Comparison of ENCODE assay signal across 9 mouse cellular contexts in genomic region chr13:30966507-30966911, GRCm38 (mm10). TPM values are rescaled to one million over a fixed set of nuclear protein-coding genes. Genes with fewer than 3 reads are reported as not detected.
DNase-seq lines count a peak whose midpoint lies in the region; ATAC-seq and TF ChIP-seq lines count a peak whose summit lies in the region.
"Had no signal": no experiment of that assay in that cellular context is flagged by ENCODE, and none has a peak within 500 bp of the region (broad histone marks: within the 10 kb centered on the region; RNA-seq: fewer than 3 reads in every experiment).

No protein-coding gene starts in this region.

- peak overlapping the region; percentile 53 for H3K4me2 ChIP-seq in embryonic facial prominence, embryonic 13.5 days
- peak overlapping the region; percentile 2; the same call in 1 of the 2 replicates for H3K4me2 ChIP-seq in intestine, embryonic 14.5 days (ENCODE audit: low read length)
- H3K4me2 ChIP-seq in neural tube, embryonic 14.5 days (ENCODE audit: low read depth, low read length): peak overlapping the region; percentile 30; the same call in 1 of the 2 replicates

- ATAC-seq in embryonic facial prominence, embryonic 13.5 days (ENCODE audit: insufficient number of reproducible peaks, insufficient read depth, low FRiP score, low TSS enrichment, low read depth): 0 out of 2 replicates have a peak, but pooled peaks have one; percentile 59
- peak; percentile 72 for ATAC-seq in intestine, embryonic 14.5 days (replicated peaks; ENCODE audit: low FRiP score, low TSS enrichment, low read depth)
- peak; percentile 73; the same call in 1 of the 2 replicates for ATAC-seq in neural tube, embryonic 14.5 days (ENCODE audit: low read depth)

- no peaks in the 10 kb centered on the region for H3K9me3 ChIP-seq in embryonic facial prominence, embryonic 13.5 days
- no peaks in the 10 kb centered on the region for H3K9me3 ChIP-seq in intestine, embryonic 14.5 days (ENCODE audit: control insufficient read depth, low read length)
- no peaks in the 10 kb centered on the region for H3K9me3 ChIP-seq in neural tube, embryonic 14.5 days (ENCODE audit: control insufficient read depth, low read length)

- H3K36me3 ChIP-seq in embryonic facial prominence, embryonic 13.5 days: 0 out of 2 replicates have a peak, but pooled peaks cover 1% of the 10 kb centered on the region
- H3K36me3 ChIP-seq in intestine, embryonic 14.5 days (ENCODE audit: control insufficient read depth, insufficient read depth, low read length): no peaks in the 10 kb centered on the region
- H3K36me3 ChIP-seq in neural tube, embryonic 14.5 days (ENCODE audit: control insufficient read depth, insufficient read depth, low read length): no peaks in the 10 kb centered on the region

- DNase-seq in layer of hippocampus, adult 2 months (ENCODE audit: low spot score in 2 of 2): no peak
- no peak for DNase-seq in layer of hippocampus, postnatal 10 days (ENCODE audit: low spot score in 2 of 2)
- no peak for DNase-seq in intestine, embryonic 14.5 days (ENCODE audit: low spot score)
- no peak for DNase-seq in testis, postnatal 14 days (ENCODE audit: low spot score)
- no peak for DNase-seq in layer of hippocampus, adult 9-10 months (ENCODE audit: low spot score)
- DNase-seq in left cerebral cortex, adult 18-20 months (ENCODE audit: low spot score in 2 of 2): no peak

- WGBS in embryonic facial prominence, embryonic 13.5 days: 8% methylated on average over 10 of the region's 10 CpGs
- whole genome bisulfite sequencing in intestine, embryonic 14.5 days: 10% methylated on average over 10 of the region's 10 CpGs
- 8% methylated on average over 10 of the region's 10 CpGs for WGBS in neural tube, embryonic 14.5 days

- H3K4me3 ChIP-seq in layer of hippocampus, adult 2 months: peak overlapping the region; percentile 10; the same call in 1 of the 2 replicates
- H3K4me3 ChIP-seq in embryonic facial prominence, embryonic 13.5 days: peak overlapping the region; percentile 25
- H3K4me3 ChIP-seq in intestine, embryonic 14.5 days (ENCODE audit: low read depth, low read length): no peak overlapping the region
- H3K4me3 ChIP-seq in neural tube, embryonic 14.5 days (ENCODE audit: low read depth, low read length): no peak overlapping the region

- H3K4me1 ChIP-seq in embryonic facial prominence, embryonic 13.5 days: peaks cover 15% of the 10 kb centered on the region
- peaks cover 15% of the 10 kb centered on the region for H3K4me1 ChIP-seq in intestine, embryonic 14.5 days (replicated peaks; ENCODE audit: control insufficient read depth, insufficient read depth, low read length)
- peaks cover 7% of the 10 kb centered on the region; the same call in 1 of the 2 replicates for H3K4me1 ChIP-seq in neural tube, embryonic 14.5 days (ENCODE audit: control insufficient read depth, insufficient read depth, low read length)

- no peaks in the 10 kb centered on the region for H3K27me3 ChIP-seq in embryonic facial prominence, embryonic 13.5 days
- H3K27me3 ChIP-seq in intestine, embryonic 14.5 days (replicated peaks; ENCODE audit: control insufficient read depth, insufficient read depth, low read length): no peaks in the 10 kb centered on the region
- H3K27me3 ChIP-seq in neural tube, embryonic 14.5 days (ENCODE audit: control insufficient read depth, insufficient read depth, low read length): no peaks in the 10 kb centered on the region

- no peak for TF ChIP-seq CTCF in layer of hippocampus, adult 2 months (conservative IDR thresholded peaks at IDR 0.05)

- no peak overlapping the region for H3K9ac ChIP-seq in embryonic facial prominence, embryonic 13.5 days
- H3K9ac ChIP-seq in intestine, embryonic 14.5 days (ENCODE audit: low read length): no peak overlapping the region
- H3K9ac ChIP-seq in neural tube, embryonic 14.5 days (replicated peaks; ENCODE audit: low read depth, low read length): 0 out of 2 replicates have a peak overlapping the region, but pooled peaks have one; percentile 25
- H3K9ac ChIP-seq: liver, embryonic 14.5 days had no signal

- peak overlapping the region; percentile 43; the same call in 1 of the 2 replicates for H3K27ac ChIP-seq in layer of hippocampus, adult 2 months
- H3K27ac ChIP-seq in embryonic facial prominence, embryonic 13.5 days: 0 out of 2 replicates have a peak overlapping the region, but pooled peaks have one; percentile 44
- peak overlapping the region; percentile 58; the same call in 1 of the 2 replicates for H3K27ac ChIP-seq in intestine, embryonic 14.5 days (ENCODE audit: low read depth)
- H3K27ac ChIP-seq in neural tube, embryonic 14.5 days (ENCODE audit: low read depth, low read length): no peak overlapping the region
- H3K27ac ChIP-seq: liver, embryonic 14.5 days had no signal

RNA-seq across cellular contexts. Expression of gene Exoc2, which starts 7.4 kb away (rescaled TPM):
- total RNA-seq in layer of hippocampus, adult 2 months (2021): 10 to 100 TPM; 41.2 to 44.1 TPM
- 10 to 100 TPM; 46.3 to 46.4 TPM for total RNA-seq in layer of hippocampus, postnatal 10 days (2021)
- polyA plus RNA-seq in embryonic facial prominence, embryonic 13.5 days (2015; fragmentation: Nextera tagmentation; extraction: Ambion mirVana): 32.0 and 33.8 TPM in 2 replicates
- 31.8 and 40.7 TPM in 2 replicates for polyA plus RNA-seq in intestine, embryonic 14.5 days (2014; fragmentation: Nextera tagmentation; extraction: Ambion mirVana)
- polyA plus RNA-seq in neural tube, embryonic 14.5 days (2014; fragmentation: Nextera tagmentation; extraction: Ambion mirVana): 56.3 and 61.7 TPM in 2 replicates
- 10 to 100 TPM; 42.6 to 44.8 TPM for total RNA-seq in left cerebral cortex, adult 18-20 months (2021)

RNA-seq across cellular contexts. Expression of gene Gm5447, which starts 7.5 kb away (rescaled TPM):
- under 1 TPM in 1 of 2 experiments, not detected in 1; 0.33 TPM for total RNA-seq in layer of hippocampus, adult 2 months (2021)
- not detected for total RNA-seq in layer of hippocampus, postnatal 10 days (2021)
- polyA plus RNA-seq in embryonic facial prominence, embryonic 13.5 days (2015; fragmentation: Nextera tagmentation; extraction: Ambion mirVana): 0.18 and 0.19 TPM in 2 replicates
- 0.09 TPM in 1 of 2 replicates, not detected in the other for polyA plus RNA-seq in intestine, embryonic 14.5 days (2014; fragmentation: Nextera tagmentation; extraction: Ambion mirVana)
- not detected in 2 replicates for polyA plus RNA-seq in neural tube, embryonic 14.5 days (2014; fragmentation: Nextera tagmentation; extraction: Ambion mirVana)
- not detected for total RNA-seq in left cerebral cortex, adult 18-20 months (2021)
- polyA plus RNA-seq: liver, embryonic 14.5 days had no signal

RNA-seq across cellular contexts. Expression of gene Hus1b, which starts 18.9 kb away (rescaled TPM):
- under 1 TPM; 0.61 TPM for total RNA-seq in layer of hippocampus, adult 2 months (2021)
- total RNA-seq in layer of hippocampus, postnatal 10 days (2021): 1 to 10 TPM in 1 of 2 experiments, under 1 TPM in 1; 0.47 to 1.0 TPM
- polyA plus RNA-seq in embryonic facial prominence, embryonic 13.5 days (2015; fragmentation: Nextera tagmentation; extraction: Ambion mirVana): not detected in 2 replicates
- 0.15 TPM in 1 of 2 replicates, not detected in the other for polyA plus RNA-seq in intestine, embryonic 14.5 days (2014; fragmentation: Nextera tagmentation; extraction: Ambion mirVana)
- polyA plus RNA-seq in neural tube, embryonic 14.5 days (2014; fragmentation: Nextera tagmentation; extraction: Ambion mirVana): 0.35 TPM in 1 of 2 replicates, not detected in the other
- under 1 TPM; 0.47 to 0.72 TPM for total RNA-seq in left cerebral cortex, adult 18-20 months (2021)

Comparison
In these comparisons a context has a peak if more than half of its experiments do, and no peak if none do; other contexts are left out.
1. H3K4me3 ChIP-seq: peak in layer of hippocampus, adult 2 months (single experiment) and embryonic facial prominence, embryonic 13.5 days (single experiment); none in intestine, embryonic 14.5 days (single experiment) and neural tube, embryonic 14.5 days (single experiment).
2. H3K4me2 ChIP-seq: peak in every context shown above with its lines; median percentile 53 in embryonic facial prominence, embryonic 13.5 days; 30 in neural tube, embryonic 14.5 days; 2 in intestine, embryonic 14.5 days.
3. Peak in every context shown above with its lines, with median percentiles within 50 percentile points of each other: ATAC-seq.